Mouse (Mus musculus) c-Kit-positive CD71-positive TER-119-positive erythroid progenitor cells, embryonic 14.5 days (primary cell): ENCODE measurements around the gene Fnbp4.
"Not testable (repeated sequence)": the region's sequence is repeated elsewhere in the genome, so short reads cannot be mapped to it uniquely, and the experiment has no call there.

Experiments
- DNase-seq: peaks from one replicate; pipeline ENCODE4 v3.0.0-alpha.2; 2013; ENCODE audit warnings: low spot score

Fnbp4 gene

DNA sequence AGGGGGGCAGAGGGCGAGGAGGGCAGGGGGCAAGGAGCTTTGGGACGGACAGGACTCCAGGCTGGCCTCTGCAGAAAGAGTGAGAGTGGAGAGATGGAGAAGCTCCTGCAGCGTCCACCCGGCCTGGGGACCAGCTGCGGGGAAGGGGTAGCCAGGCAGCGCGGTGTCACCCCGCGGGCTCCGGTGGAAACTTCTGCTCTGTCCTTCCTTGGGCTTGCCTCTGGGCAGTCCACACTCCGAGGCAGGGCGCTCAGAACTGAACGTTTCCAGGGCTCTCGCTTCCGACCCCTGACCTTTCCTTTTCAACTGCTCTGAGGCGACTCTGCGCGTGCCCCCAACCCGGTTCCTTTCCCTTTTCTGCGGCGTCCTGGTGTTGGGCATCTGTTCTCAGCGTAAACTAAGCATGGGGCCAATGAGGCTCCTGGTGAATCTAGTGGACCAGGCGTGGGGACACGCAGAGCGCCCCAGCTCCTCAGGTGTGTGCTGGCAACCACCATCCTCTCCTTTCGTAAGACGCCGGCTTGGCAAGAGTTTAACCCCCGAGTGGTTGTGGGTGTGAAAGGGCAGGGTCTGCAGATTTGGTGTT lies 37.8 kb downstream of the Fnbp4 start:
- no peak for DNase-seq

DNA sequence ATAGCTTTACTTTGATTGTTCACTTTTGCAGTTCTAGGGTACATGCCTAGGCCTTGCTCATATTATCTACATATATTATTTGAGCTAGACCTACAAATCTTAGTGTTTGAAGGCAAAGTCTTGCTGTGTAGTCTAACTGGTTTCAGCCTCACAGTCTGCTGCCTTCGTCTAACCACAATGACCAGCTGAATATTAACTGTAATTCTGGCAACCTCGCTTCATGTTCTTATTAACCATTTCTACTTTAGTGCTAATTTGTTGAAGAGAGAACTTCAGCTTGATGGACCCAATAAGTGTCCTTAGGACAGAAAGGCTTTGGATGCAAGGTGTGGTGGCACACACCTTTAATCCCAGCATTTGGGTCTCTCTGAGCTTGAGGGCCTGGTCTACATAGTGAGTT lies 43.0 kb downstream of the Fnbp4 start:
- DNase-seq: no peak

DNA sequence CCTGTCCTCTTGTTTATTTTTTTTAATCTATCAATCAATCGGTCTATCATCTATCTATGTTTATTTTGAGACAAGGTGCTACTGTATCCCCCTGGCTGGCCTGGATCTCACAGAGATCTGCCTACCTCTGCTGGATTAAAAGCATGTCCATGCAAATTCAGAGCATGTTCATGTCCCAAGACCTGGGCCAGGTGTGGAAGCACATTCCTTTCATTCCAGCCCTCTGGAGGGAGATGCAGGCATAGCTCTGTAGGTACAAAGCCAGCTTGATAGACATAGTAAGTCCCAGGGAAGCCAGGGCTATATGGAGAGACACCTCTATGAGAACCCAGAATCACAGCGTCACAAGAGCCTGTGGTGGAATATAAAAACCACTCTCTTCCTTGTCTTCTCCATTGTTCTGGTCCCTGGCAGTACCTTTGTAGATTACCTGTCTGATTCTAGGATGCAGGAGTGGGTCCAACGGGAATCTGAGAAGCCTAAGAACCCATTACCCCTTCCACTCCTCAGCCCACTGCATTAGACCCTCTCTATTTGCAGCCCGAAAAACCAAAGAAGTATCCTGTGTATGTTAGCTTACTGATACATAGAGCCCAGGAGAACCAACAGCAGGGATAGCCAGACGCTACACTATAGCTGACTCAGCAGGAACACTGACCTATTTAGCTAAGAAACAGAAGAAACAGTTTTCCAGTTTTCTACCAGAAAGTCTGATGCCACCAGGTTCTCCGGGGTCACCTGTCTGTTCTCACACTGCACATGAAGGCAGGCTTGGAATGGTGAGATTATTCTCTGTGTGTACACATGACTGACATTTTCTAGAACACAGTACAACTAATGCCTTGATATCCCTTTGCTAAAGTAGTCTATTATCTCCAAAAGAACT lies 63.3 kb downstream of the Fnbp4 start:
- no peak for DNase-seq

DNA sequence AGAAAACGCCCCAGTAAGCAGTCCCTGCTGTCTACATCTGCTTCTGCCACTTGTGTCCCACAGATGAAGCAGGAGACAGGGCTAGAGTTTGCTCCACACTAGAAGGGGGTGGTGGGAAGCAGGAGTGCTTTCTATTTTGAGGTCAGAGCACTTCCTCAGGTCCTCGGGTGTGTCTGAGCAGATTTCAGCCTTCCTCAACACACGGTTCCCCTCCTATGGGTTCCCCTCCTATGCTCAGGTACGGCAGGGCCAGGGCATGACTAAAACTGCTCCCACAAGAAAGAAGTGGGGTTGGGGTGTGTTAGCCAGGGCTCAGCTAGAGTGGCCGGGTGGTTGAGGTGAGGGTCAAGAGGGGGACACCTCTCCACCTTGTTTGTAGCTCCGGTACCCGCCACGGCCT lies 65.6 kb downstream of the Fnbp4 start:
- no peak for DNase-seq

DNA sequence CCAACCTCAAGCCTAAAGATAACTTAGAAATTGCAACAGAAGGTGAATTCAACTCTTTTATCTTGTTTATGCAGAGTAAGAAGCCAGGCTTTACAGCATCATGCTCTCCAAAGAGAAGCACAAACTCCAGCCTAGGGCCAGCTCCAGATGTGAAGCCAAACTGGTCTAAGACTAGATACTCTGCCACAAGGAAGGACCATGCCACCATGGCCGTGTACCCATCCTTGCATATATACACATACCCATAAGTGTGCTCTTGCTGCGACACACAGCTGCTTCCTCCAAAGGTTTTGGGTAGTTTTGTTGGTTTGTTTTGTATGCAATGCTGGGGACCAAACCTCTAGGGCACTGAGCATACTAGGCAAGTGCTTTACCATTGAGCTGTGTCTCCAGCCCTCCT lies 70.1 kb downstream of the Fnbp4 start:
- DNase-seq: no peak

DNA sequence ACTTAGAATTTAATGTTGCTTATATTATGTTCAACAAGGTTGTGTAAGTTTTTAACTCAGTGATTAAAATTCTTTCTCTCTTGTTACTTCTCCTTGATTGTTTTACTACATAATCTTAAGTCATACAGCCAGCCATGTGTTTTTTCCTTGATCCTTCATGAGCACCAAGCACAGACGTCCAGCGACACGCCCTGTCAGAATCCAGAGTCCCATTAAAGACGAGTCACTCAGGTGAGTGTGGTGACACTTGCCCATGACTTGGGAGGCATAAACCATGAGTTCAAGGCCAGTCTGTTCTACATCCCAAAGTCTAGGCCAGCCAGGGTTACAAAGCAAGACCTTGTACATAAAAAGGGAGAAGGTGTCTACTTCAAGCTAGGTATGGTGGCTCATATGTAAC lies 71.0 kb downstream of the Fnbp4 start:
- DNase-seq: no peak

DNA sequence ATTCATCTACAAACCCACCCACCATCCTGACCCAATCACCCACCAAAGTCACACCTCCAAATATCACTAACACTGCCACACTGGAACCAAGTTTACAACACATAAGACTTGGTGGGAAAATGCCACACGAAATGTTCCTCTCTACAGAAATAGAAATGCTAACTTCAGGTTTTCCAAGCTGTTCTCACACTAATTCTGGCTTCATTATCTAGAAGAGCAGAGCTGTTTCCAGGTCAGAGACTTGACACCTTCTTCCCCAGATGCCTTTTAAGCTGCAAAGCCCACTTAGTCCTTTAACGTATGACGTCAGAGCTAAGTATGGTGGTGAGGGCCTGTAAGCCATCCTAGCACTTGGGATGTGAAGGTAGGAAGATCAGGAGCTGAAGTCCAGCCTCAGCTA lies 73.5 kb downstream of the Fnbp4 start:
- no peak for DNase-seq

DNA sequence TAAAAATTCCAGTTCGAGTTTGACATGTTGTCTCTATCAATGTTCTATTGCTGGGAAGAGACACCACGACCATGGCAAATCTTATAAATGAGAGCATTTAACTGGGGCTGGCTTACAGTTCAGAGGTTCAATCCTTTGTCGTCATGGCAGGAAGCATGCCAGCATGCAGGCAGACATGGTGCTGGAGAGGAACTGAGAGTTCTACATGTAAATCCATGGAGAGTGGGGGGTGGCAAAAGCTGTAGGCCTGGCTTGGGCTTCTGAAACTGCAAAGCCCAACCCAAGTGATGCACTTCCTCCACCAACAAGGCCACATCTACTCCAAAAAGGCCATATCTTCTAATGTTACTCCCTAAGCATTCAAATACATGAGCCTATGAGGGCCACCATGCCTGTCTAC lies 75.7 kb downstream of the Fnbp4 start:
- no peak for DNase-seq

DNA sequence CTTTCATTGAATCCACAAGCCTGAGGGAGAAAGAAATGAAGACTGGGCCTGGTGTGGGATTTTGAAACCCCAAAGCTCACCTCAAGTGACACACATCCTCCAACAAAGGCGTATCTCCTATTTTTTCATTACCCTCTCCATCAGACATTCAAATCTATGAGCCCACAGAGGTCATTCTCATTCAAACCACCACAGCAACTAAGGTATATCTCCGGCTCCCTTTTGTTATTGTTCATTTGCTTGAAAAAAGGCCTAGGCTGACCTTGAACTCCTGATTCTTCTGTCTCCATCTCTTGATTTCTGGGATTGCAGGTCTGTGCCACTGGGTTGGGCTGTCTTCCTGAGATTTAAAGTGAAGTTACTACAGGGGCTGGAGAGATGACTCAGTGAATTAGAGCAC lies 77.8 kb downstream of the Fnbp4 start:
- no peak for DNase-seq

DNA sequence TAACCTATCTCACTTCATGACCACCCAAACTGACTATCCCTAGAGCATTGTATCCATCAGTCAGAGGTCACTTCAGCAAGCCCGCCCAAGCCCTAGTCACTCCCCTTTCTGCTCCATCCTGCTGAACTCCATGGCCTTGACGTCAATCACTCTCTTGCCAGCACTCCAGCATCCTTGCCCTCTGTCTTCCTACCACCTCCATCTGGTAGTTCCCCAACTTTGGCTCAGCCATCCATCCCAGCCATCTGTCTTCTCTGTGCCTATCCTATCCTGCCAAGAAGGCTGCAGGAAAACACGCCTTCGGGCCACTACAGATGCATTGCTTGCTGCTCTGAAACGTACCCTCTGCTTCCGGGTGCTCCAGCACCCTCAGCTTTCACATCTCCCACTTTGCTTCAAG lies 78.6 kb downstream of the Fnbp4 start:
- no peak for DNase-seq

DNA sequence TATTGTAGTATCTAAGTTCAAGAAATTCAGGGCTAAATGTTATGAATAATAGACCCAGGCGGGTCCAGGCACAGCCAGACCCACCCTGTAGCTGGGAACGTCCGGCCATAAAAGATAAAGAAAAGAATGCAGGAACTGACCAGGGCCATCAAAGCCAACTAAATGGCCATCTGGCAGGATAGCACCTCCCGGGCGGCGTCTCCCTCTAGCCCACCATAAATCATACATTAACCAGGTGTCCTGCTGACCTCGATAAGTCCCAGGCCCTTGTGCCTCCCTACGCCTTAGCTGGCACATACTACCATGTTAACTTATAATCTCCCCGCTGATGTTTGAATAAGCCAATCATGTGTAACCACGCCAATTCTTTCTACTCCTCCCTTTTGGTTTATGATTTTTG lies 79.4 kb downstream of the Fnbp4 start:
- not testable (repeated sequence) for DNase-seq

DNA sequence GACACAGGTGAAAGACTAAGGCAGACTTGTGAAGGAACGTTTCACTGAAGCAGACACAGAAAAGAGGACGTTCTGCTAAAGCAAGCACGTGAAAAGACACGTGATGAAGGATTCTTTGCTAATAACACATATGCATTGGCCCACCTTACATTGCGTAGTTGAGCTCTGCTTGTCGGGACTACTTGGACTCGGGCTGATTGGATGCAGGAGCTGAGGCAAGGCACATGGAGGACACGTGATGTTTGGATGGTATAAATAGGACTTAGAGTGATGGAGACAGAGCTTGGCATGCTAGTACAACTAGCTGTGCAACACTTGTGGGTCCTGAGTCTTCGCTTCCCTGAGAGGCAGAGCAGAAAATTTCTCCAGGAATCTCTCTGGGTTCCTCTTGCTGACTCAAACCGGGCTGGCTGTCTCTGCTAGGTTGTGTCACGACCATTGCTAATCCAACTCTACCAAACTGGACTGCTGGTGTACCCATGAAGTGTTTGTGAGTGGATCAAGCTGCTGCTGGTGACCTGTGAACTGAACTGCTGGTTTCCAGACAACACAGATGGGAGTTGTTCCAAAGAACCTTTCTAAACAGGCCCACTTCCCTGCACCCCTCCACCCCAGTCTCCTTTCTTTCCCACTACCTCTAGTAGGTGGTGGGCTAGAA lies 80.5 kb downstream of the Fnbp4 start:
- DNase-seq: no peak

DNA sequence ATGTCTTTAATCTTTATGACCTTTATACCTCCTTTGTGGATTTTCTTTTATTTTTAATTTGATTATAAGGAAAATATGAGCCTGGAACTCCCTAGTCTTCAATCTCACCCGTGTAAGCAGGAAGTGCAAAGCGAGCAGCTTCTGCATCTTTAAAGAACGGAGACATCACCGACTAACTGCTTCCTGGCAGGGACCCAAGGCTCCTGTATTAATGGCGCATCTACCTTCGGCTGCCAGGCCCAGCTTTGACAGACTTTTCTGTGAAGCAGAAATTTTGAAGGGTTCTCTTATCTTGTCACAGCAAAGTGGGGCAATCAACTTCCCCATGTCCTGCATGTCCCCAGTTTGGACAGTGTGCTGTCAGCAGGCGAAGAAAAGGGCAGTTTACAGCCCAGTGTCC lies 83.6 kb downstream of the Fnbp4 start:
- no peak for DNase-seq
